Comparison of ENCODE assay signal across 10 mouse cellular contexts in genomic region chr16:44778538-44779147, GRCm38 (mm10). TPM values are rescaled to one million over a fixed set of nuclear protein-coding genes. Genes with fewer than 3 reads are reported as not detected.
DNase-seq lines count a peak whose midpoint lies in the region; ATAC-seq and TF ChIP-seq lines count a peak whose summit lies in the region.
"Had no signal": no experiment of that assay in that cellular context is flagged by ENCODE, and none has a peak within 500 bp of the region (broad histone marks: within the 10 kb centered on the region; RNA-seq: fewer than 3 reads in every experiment).

No protein-coding gene starts in this region.

- H3K27me3 ChIP-seq in testis, adult 2 months (ENCODE audit: control insufficient read depth, insufficient read depth, low read length): no peaks in the 10 kb centered on the region
- H3K27me3 ChIP-seq in liver, embryonic 15.5 days: no peaks in the 10 kb centered on the region
- no peaks in the 10 kb centered on the region for H3K27me3 ChIP-seq in stomach, embryonic 16.5 days (ENCODE audit: control insufficient read depth, insufficient read depth, low read length)
- H3K27me3 ChIP-seq in midbrain, embryonic 11.5 days (ENCODE audit: control insufficient read depth, insufficient read depth, low read length): no peaks in the 10 kb centered on the region
- H3K27me3 ChIP-seq: limb, embryonic 15.5 days had no signal

- DNase-seq in testis, postnatal 10 days (ENCODE audit: low spot score): no peak
- peak; percentile 27 to 38 for DNase-seq in heart, postnatal 14 days
- no peak for DNase-seq in midbrain, embryonic 11.5 days (ENCODE audit: low spot score, missing footprints)
- DNase-seq in cerebellum, postnatal 14 days: no peak
- no peak for DNase-seq in gastrocnemius, postnatal 25 days

- H3K36me3 ChIP-seq in testis, adult 2 months (ENCODE audit: control insufficient read depth, insufficient read depth, low read length): no peaks in the 10 kb centered on the region
- H3K36me3 ChIP-seq in liver, embryonic 15.5 days (replicated peaks): no peaks in the 10 kb centered on the region
- no peaks in the 10 kb centered on the region for H3K36me3 ChIP-seq in stomach, embryonic 16.5 days (ENCODE audit: control insufficient read depth, insufficient read depth, low read length)
- H3K36me3 ChIP-seq in midbrain, embryonic 11.5 days (ENCODE audit: control insufficient read depth, insufficient read depth, low read length): no peaks in the 10 kb centered on the region
- H3K36me3 ChIP-seq: limb, embryonic 15.5 days had no signal

- ATAC-seq in liver, embryonic 15.5 days (ENCODE audit: insufficient read depth): peak; percentile 76
- peak; percentile 56; the same call in 1 of the 2 replicates for ATAC-seq in stomach, embryonic 16.5 days (ENCODE audit: insufficient read depth, low FRiP score)
- ATAC-seq in midbrain, embryonic 11.5 days (ENCODE audit: low FRiP score): no peak

- no peaks in the 10 kb centered on the region for H3K9me3 ChIP-seq in liver, embryonic 15.5 days (replicated peaks)
- no peaks in the 10 kb centered on the region for H3K9me3 ChIP-seq in stomach, embryonic 16.5 days (replicated peaks; ENCODE audit: control insufficient read depth, low read length)
- no peaks in the 10 kb centered on the region for H3K9me3 ChIP-seq in midbrain, embryonic 11.5 days (ENCODE audit: control insufficient read depth, low read length)
- H3K9me3 ChIP-seq: limb, embryonic 15.5 days had no signal

- H3K9ac ChIP-seq in liver, embryonic 15.5 days: no peak overlapping the region
- peak overlapping the region; percentile 38; the same call in 1 of the 2 replicates for H3K9ac ChIP-seq in stomach, embryonic 16.5 days (ENCODE audit: low read length)
- no peak overlapping the region for H3K9ac ChIP-seq in midbrain, embryonic 11.5 days (ENCODE audit: low read length)
- H3K9ac ChIP-seq: limb, embryonic 15.5 days had no signal

- no peak for TF ChIP-seq CTCF in testis, adult 2 months (IDR thresholded peaks at IDR 0.05; ENCODE audit: control insufficient read depth, insufficient read depth, insufficient replicate concordance, low read depth, low read length)

- H3K4me1 ChIP-seq in testis, adult 2 months (ENCODE audit: control insufficient read depth, insufficient read depth, low read length): no peaks in the 10 kb centered on the region
- peaks cover 13% of the 10 kb centered on the region for H3K4me1 ChIP-seq in liver, embryonic 15.5 days (replicated peaks)
- H3K4me1 ChIP-seq in stomach, embryonic 16.5 days (ENCODE audit: control insufficient read depth, insufficient read depth, low read length): no peaks in the 10 kb centered on the region
- H3K4me1 ChIP-seq in midbrain, embryonic 11.5 days (ENCODE audit: control insufficient read depth, insufficient read depth, low read length): no peaks in the 10 kb centered on the region
- H3K4me1 ChIP-seq: limb, embryonic 15.5 days had no signal

- no peak for TF ChIP-seq POLR2A in testis, adult 2 months (IDR thresholded peaks at IDR 0.05; ENCODE audit: control insufficient read depth, low read depth, low read length)

- peak overlapping the region; percentile 61 for H3K4me2 ChIP-seq in liver, embryonic 15.5 days
- peak overlapping the region; percentile 43 for H3K4me2 ChIP-seq in stomach, embryonic 16.5 days (ENCODE audit: low read depth, low read length)
- H3K4me2 ChIP-seq in midbrain, embryonic 11.5 days: no peak overlapping the region
- H3K4me2 ChIP-seq: limb, embryonic 15.5 days had no signal

- intact Hi-C loops in heart, postnatal 14 days (cut with DNase I): no loop called here

- peak overlapping the region; percentile 27; the same call in 1 of the 2 replicates for H3K4me3 ChIP-seq in testis, adult 2 months (ENCODE audit: control insufficient read depth, low read depth, low read length)
- peak overlapping the region; percentile 34 for H3K4me3 ChIP-seq in liver, embryonic 15.5 days (replicated peaks)
- peak overlapping the region; percentile 26 for H3K4me3 ChIP-seq in stomach, embryonic 16.5 days (replicated peaks; ENCODE audit: low read length)
- no peak overlapping the region for H3K4me3 ChIP-seq in midbrain, embryonic 11.5 days (ENCODE audit: low read depth, low read length)
- H3K4me3 ChIP-seq: limb, embryonic 15.5 days had no signal

- WGBS in liver, embryonic 15.5 days (ENCODE audit: insufficient replicate concordance): 11% methylated on average over 17 of the region's 17 CpGs
- WGBS in stomach, embryonic 16.5 days: 37% methylated on average over 17 of the region's 17 CpGs
- 87% methylated on average over 17 of the region's 17 CpGs for WGBS in midbrain, embryonic 11.5 days

- H3K27ac ChIP-seq in testis, adult 2 months (ENCODE audit: control insufficient read depth, insufficient read depth, low read depth, low read length): no peak overlapping the region
- H3K27ac ChIP-seq in liver, embryonic 15.5 days (replicated peaks): peak overlapping the region; percentile 45; the same call in 1 of the 2 replicates
- H3K27ac ChIP-seq in stomach, embryonic 16.5 days (ENCODE audit: low read length): no peak overlapping the region
- H3K27ac ChIP-seq in midbrain, embryonic 11.5 days (ENCODE audit: low read depth, low read length): no peak overlapping the region
- H3K27ac ChIP-seq: limb, embryonic 15.5 days had no signal

RNA-seq across cellular contexts. Expression of gene Cd200r1, which starts 13.1 kb away (rescaled TPM):
- polyA plus RNA-seq in testis, adult 2 months (2012; rRNA removed): not detected in 2 replicates
- total RNA-seq in heart, postnatal 14 days (2021): under 1 TPM; 0.33 to 0.66 TPM
- 3.5 and 3.8 TPM in 2 replicates for polyA plus RNA-seq in liver, embryonic 15.5 days (2015; fragmentation: Nextera tagmentation; extraction: Ambion mirVana)
- polyA plus RNA-seq in stomach, embryonic 16.5 days (2015; fragmentation: Nextera tagmentation; extraction: Ambion mirVana): 1.1 and 1.7 TPM in 2 replicates
- polyA plus RNA-seq in midbrain, embryonic 11.5 days (2014; fragmentation: Nextera tagmentation; extraction: Ambion mirVana): 1.2 and 1.4 TPM in 2 replicates
- under 1 TPM in 1 of 2 experiments, not detected in 1; 0.11 TPM for total RNA-seq in gastrocnemius, postnatal 25 days (2021)

RNA-seq across cellular contexts. Expression of gene Gtpbp8, which starts 32.5 kb away (rescaled TPM):
- 2.8 and 3.0 TPM in 2 replicates for polyA plus RNA-seq in testis, adult 2 months (2012; rRNA removed)
- total RNA-seq in heart, postnatal 14 days (2021): 10 to 100 TPM; 10.2 to 12.5 TPM
- polyA plus RNA-seq in liver, embryonic 15.5 days (2015; fragmentation: Nextera tagmentation; extraction: Ambion mirVana): 13.3 and 15.4 TPM in 2 replicates
- 25.1 and 26.3 TPM in 2 replicates for polyA plus RNA-seq in stomach, embryonic 16.5 days (2015; fragmentation: Nextera tagmentation; extraction: Ambion mirVana)
- 37.8 and 39.8 TPM in 2 replicates for polyA plus RNA-seq in midbrain, embryonic 11.5 days (2014; fragmentation: Nextera tagmentation; extraction: Ambion mirVana)
- 10 to 100 TPM in 1 of 2 experiments, 1 to 10 TPM in 1; 9.7 to 10.9 TPM for total RNA-seq in gastrocnemius, postnatal 25 days (2021)

RNA-seq across cellular contexts. Expression of gene Cd200r4, which starts 32.9 kb away (rescaled TPM):
- not detected in 2 replicates for polyA plus RNA-seq in testis, adult 2 months (2012; rRNA removed)
- not detected for total RNA-seq in heart, postnatal 14 days (2021)
- 0.37 and 0.56 TPM in 2 replicates for polyA plus RNA-seq in liver, embryonic 15.5 days (2015; fragmentation: Nextera tagmentation; extraction: Ambion mirVana)
- polyA plus RNA-seq in stomach, embryonic 16.5 days (2015; fragmentation: Nextera tagmentation; extraction: Ambion mirVana): 0.26 and 0.37 TPM in 2 replicates
- polyA plus RNA-seq in midbrain, embryonic 11.5 days (2014; fragmentation: Nextera tagmentation; extraction: Ambion mirVana): 0.07 and 0.10 TPM in 2 replicates
- total RNA-seq in gastrocnemius, postnatal 25 days (2021): not detected
- total RNA-seq: adrenal gland, postnatal 36 days had no signal

RNA-seq across cellular contexts. Expression of gene Nepro, which starts 54.5 kb away (rescaled TPM):
- polyA plus RNA-seq in testis, adult 2 months (2012; rRNA removed): 2.9 and 3.7 TPM in 2 replicates
- total RNA-seq in heart, postnatal 14 days (2021): 1 to 10 TPM; 4.6 to 7.2 TPM
- 2.1 TPM in 2 replicates for polyA plus RNA-seq in liver, embryonic 15.5 days (2015; fragmentation: Nextera tagmentation; extraction: Ambion mirVana)
- polyA plus RNA-seq in stomach, embryonic 16.5 days (2015; fragmentation: Nextera tagmentation; extraction: Ambion mirVana): 7.2 and 7.6 TPM in 2 replicates
- 10.5 and 11.8 TPM in 2 replicates for polyA plus RNA-seq in midbrain, embryonic 11.5 days (2014; fragmentation: Nextera tagmentation; extraction: Ambion mirVana)
- 1 to 10 TPM; 3.2 to 4.3 TPM for total RNA-seq in gastrocnemius, postnatal 25 days (2021)

Comparison
In these comparisons a context has a peak if more than half of its experiments do, and no peak if none do; other contexts are left out.
1. DNase-seq: peak in heart, postnatal 14 days (2 of 2); none in testis, postnatal 10 days (single experiment), midbrain, embryonic 11.5 days (single experiment), cerebellum, postnatal 14 days (0 of 2) and gastrocnemius, postnatal 25 days (single experiment).